Mouse (Mus musculus): ENCODE results near the gene Gsk3b. TPM values are rescaled to one million over a fixed set of nuclear protein-coding genes. Genes with fewer than 3 reads are reported as not detected.

Gene Gsk3b
- polyA plus RNA-seq, 1 experiment from 2014 or later: 55.3 TPM

DNA sequence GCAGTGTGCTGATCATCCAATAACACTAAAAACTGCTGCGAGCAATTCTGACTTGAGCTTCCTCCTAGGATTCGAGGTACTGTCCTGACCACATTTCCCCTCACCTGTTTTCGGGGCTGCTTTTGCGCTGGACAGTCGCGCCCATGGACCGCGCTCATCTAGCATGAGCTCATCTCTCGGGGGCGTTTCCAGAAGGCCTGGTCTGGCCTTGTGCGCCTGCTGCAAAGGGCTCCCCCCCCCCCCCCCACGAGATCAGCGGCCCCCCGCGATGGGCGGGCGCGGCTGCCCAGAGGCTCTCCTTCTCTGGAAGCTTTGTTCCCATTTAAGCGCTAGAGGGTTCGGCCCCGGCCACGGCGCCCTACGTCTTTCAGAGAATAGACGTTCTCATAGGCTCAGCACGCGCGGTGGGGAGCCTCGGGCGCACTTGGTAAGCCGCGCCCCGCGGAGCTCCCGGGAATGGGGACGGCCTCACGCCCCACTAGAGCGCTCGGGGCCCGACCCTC is 624 bp upstream of the Gsk3b start:
- H3K36me3 ChIP-seq: no peaks in the 10 kb centered on the region
- 0% methylated on average over 38 of the region's 40 CpGs for WGBS
- H3K4me3 ChIP-seq: peak overlapping the region; percentile 83
- H3K4me2 ChIP-seq: peak overlapping the region; percentile 66
- H3K9me3 ChIP-seq: no peaks in the 10 kb centered on the region
- ATAC-seq (ENCODE audit: insufficient number of reproducible peaks, low FRiP score, low TSS enrichment, low read depth): peak; percentile 3
- no peaks in the 10 kb centered on the region for H3K27me3 ChIP-seq
- peak overlapping the region; percentile 89 for H3K9ac ChIP-seq
- H3K4me1 ChIP-seq: peaks cover 11% of the 10 kb centered on the region
- H3K27ac ChIP-seq: peak overlapping the region; percentile 100

DNA sequence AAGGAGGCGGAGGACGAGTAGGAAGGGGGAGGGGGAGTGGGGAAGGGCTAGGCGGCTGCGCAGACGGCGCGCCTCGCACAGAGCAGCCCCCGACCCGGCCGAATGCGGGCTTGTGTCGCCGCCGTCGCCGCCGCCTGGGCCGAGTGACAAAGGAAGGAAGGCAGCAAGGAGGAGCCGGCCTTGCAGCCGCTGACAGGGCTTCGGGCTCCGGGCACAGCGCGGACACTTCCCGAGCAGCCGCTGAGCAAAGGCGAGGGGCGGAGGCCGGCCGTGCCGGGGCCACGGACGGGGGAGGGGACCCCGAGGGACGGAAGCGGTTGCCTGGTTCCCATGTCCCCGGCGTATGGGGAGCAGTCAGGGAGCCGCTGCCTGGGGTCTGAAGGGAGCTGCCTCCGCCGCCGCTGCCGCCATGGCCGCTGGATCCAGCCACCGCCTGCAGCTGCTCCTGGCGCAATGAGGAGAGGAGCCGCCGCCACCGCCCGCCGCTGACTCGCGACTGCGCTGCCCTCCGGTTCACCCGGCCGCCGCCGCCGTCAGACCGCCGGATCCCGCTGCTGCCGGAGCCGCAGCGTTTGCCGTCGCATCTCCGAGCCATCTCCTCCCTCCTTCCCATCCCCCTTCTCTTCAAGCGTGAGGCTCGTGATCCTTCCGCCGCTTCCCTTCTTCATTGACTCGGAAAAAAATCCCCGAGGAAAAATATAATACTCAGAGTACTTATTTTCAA is 808 bp downstream of the Gsk3b start:
- Histone ChIP-seq H3K27me3 (no peaks in the 10 kb centered on the region), H3K9me3 (no peaks in the 10 kb centered on the region)

DNA sequence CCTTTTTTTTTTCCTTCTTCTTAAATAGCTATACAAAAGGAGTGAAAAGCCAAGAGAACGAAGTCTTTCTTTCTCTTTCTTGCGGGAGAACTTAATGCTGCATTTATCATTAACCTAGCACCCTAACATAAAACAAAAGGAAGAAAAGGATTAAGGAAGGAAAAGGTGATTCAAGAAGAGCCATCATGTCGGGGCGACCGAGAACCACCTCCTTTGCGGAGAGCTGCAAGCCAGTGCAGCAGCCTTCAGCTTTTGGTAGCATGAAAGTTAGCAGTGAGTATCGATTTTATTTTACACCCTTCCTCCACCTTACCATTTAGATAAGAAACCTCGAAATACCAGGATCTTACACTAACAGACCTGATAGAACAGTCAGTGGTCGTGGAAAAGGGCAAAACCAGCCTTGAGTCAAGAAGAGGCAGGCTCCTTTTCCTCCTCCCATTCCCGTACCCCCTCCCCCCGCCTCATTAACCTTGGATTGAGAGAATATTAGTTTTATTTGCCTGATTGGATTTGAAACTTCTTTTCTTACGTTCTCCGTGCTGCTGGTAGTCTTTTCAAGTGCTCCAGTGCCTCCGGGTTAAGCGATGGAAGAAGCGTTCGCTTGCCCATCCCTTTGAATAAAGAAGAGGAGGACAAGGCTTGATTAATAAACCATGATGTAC is 1.7 kb downstream of the Gsk3b start:
- no peaks in the 10 kb centered on the region for H3K27me3 ChIP-seq
- ATAC-seq (ENCODE audit: insufficient number of reproducible peaks, low FRiP score, low TSS enrichment, low read depth): no peak
- H3K4me3 ChIP-seq: peak overlapping the region; percentile 83
- peak overlapping the region; percentile 62 for H3K4me2 ChIP-seq
- WGBS: under 1% methylated on average over 17 of the region's 17 CpGs
- H3K27ac ChIP-seq: peak overlapping the region; percentile 43
- H3K4me1 ChIP-seq: peaks cover 18% of the 10 kb centered on the region
- H3K36me3 ChIP-seq: no peaks in the 10 kb centered on the region
- H3K9ac ChIP-seq: peak overlapping the region; percentile 91
- no peaks in the 10 kb centered on the region for H3K9me3 ChIP-seq

More for the DNA sequence above, 808 bp downstream of the Gsk3b start:
- H3K27ac ChIP-seq: peak overlapping the region; percentile 99
- H3K4me1 ChIP-seq: peaks cover 11% of the 10 kb centered on the region
- H3K4me2 ChIP-seq: peak overlapping the region; percentile 62
- H3K4me3 ChIP-seq: peak overlapping the region; percentile 83
- H3K36me3 ChIP-seq: no peaks in the 10 kb centered on the region
- under 1% methylated on average over 57 of the region's 76 CpGs for WGBS
- no peak for ATAC-seq (ENCODE audit: insufficient number of reproducible peaks, low FRiP score, low TSS enrichment, low read depth)
- peak overlapping the region; percentile 91 for H3K9ac ChIP-seq

DNA sequence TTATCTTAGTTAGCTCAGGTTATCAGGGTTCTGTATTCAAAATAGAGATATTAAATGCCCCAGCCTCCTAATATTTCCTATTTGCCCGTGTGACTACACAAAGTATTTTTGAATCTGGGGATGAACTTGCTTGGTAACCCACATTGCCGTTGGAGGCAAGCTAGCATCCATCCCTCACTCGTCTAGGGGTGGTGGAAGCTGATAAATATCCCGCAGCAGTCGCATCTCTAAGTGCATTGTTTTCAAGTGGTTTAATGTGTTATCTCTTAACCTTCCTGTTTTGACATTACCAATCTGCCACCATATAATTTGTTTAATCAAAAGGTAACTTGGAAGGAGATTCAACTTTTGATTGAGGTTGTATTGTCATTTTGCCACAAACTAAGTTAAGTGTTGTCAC is 2.2 kb downstream of the Gsk3b start:
- Histone ChIP-seq H3K4me3 (peak overlapping the region; percentile 83), H3K4me1 (peaks cover 24% of the 10 kb centered on the region), H3K27me3 (no peaks in the 10 kb centered on the region), H3K36me3 (no peaks in the 10 kb centered on the region), H3K9me3 (no peaks in the 10 kb centered on the region), H3K9ac (peak overlapping the region; percentile 91), H3K4me2 (peak overlapping the region; percentile 62), H3K27ac (no peak overlapping the region)
- WGBS: under 1% methylated on average over 5 of the region's 5 CpGs
- no peak for ATAC-seq (ENCODE audit: insufficient number of reproducible peaks, low FRiP score, low TSS enrichment, low read depth)

DNA sequence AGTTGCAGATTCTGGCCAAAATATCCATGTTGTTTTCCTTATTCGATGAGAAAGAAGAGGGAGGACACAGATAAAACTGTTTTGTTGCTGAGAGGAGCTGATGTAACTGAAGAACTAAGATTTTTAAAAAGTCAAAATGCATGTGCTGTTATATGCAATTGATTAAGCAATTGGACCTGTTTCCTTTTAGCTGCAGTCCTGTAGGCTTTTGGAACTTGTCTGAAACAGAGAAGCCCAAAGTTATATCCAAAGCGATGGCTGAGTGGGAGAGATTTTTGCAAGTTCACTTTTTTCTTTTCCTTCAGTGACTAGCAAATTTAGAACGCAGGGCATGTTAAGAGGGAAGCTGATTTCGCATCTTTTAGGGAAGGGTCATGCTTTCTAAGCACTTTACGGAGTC is 2.9 kb downstream of the Gsk3b start:
- Histone ChIP-seq H3K9ac (no peak overlapping the region; the same call in 1 of the 2 replicates), H3K27me3 (no peaks in the 10 kb centered on the region), H3K4me3 (peak overlapping the region; percentile 83), H3K9me3 (no peaks in the 10 kb centered on the region), H3K36me3 (no peaks in the 10 kb centered on the region), H3K4me1 (peaks cover 24% of the 10 kb centered on the region), H3K27ac (no peak overlapping the region), H3K4me2 (peak overlapping the region; percentile 62)
- no peak for ATAC-seq (ENCODE audit: insufficient number of reproducible peaks, low FRiP score, low TSS enrichment, low read depth)
- WGBS: 13% methylated on average over 5 of the region's 5 CpGs

DNA sequence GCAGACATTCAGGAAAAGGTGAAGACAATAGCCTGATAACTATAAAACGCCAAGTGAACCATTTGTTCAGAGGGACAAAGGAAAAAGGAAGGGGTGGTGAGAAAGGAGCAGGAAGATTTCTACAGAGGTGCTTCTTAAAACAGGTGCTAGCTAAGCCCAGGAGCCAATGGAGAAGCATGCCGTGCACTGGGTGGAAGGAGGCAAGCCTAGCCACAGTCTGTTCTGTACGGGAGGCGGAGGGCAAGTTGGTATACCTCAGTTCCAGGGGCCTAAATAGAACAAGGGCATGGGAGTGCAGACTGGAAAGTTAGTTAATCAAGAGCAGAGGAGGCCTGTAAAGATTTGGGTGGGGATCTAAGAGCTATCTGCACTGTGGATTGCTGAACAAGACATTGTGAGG is 3.8 kb downstream of the Gsk3b start:
- Histone ChIP-seq H3K9ac (0 out of 2 replicates have a peak overlapping the region, but pooled peaks have one; percentile 3), H3K27ac (peak overlapping the region; percentile 3), H3K27me3 (no peaks in the 10 kb centered on the region), H3K4me1 (peaks cover 18% of the 10 kb centered on the region), H3K36me3 (no peaks in the 10 kb centered on the region), H3K4me3 (peak overlapping the region; percentile 36), H3K4me2 (peak overlapping the region; percentile 62), H3K9me3 (no peaks in the 10 kb centered on the region)
- no peak for ATAC-seq (ENCODE audit: insufficient number of reproducible peaks, low FRiP score, low TSS enrichment, low read depth)
- 5% methylated on average over 4 of the region's 4 CpGs for WGBS

DNA sequence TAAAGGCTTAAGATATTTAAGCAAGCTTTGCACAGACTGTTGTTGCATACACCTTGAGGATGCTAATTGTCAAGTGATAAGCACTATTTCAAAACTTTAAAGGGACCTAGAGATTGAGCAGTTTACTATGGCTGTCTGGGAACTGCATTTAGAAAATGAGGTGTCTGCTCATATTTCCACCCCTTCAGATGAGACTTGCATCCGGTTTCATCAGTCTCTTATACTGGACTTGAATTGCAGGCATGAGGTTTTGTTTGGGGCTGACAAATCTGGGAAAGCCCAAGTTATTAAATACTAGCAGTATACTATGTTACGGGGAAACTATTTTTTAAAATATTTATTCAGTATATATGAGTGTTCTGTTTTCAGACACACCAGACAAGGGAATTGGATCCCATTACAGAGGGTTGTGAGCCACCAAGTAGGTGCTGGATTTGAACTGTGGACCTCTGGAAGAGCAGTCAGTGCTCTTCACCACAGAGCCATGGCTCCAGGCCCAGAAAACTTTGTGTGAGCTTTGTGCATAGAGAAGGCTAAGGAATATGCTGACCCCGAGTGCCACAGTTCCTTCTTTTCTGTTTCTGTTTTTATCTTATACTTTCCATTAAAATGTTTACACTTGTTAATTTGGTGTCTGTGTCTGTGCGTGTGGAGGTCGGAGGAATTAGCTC is 6.5 kb downstream of the Gsk3b start:
- peaks cover 17% of the 10 kb centered on the region for H3K4me1 ChIP-seq
- no peaks in the 10 kb centered on the region for H3K27me3 ChIP-seq
- no peaks in the 10 kb centered on the region for H3K9me3 ChIP-seq
- no peak overlapping the region; the same call in 1 of the 2 replicates for H3K27ac ChIP-seq
- no peak overlapping the region for H3K4me2 ChIP-seq
- H3K36me3 ChIP-seq: peaks cover 6% of the 10 kb centered on the region
- H3K4me3 ChIP-seq: no peak overlapping the region
- 63% methylated on average over 5 of the region's 5 CpGs for WGBS
- no peak overlapping the region for H3K9ac ChIP-seq
- no peak for ATAC-seq (ENCODE audit: insufficient number of reproducible peaks, low FRiP score, low TSS enrichment, low read depth)

DNA sequence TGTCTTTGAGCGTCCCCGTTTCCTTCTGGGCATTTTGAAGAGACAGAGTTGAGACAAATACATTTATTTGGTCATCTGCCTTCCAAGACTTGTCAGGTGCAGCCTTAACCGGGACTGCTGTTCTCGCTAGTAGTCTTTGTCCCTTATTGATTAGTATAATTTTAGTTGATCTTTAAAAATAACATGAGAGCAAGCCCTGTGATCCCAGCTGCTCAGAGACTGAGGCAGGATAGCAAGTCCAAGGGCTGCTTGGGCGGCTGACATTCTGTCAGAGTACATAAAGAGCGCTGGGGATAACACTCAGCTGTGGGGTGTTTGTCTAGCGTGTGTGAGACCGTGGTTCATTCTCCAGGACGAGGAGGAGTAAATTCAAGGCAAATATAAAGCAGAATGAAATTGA is 8.7 kb downstream of the Gsk3b start:
- H3K4me3 ChIP-seq: no peak overlapping the region
- no peaks in the 10 kb centered on the region for H3K9me3 ChIP-seq
- no peak overlapping the region for H3K27ac ChIP-seq
- H3K27me3 ChIP-seq: no peaks in the 10 kb centered on the region
- H3K9ac ChIP-seq: no peak overlapping the region
- peaks cover 13% of the 10 kb centered on the region for H3K36me3 ChIP-seq
- ATAC-seq (ENCODE audit: insufficient number of reproducible peaks, low FRiP score, low TSS enrichment, low read depth): no peak
- no peak overlapping the region for H3K4me2 ChIP-seq
- peaks cover 17% of the 10 kb centered on the region for H3K4me1 ChIP-seq
- WGBS: 86% methylated on average over 9 of the region's 9 CpGs

DNA sequence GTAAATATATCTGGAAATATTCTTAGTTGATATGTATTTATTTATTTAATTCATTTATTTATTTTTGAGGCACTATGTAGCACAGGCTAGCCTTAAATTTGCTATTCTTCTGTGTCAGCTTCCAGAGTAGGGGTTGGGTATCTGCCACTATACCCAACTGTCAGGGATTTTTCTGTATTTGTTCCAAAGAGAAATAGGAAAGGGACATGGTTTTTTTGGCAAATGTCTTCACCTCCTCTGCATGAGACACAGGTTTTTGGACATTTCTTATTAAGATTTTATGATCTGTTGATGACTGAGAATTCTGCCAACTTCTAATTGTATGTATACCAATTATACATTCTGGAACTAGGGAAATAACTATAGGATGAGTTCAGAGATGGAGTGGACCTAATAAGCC is 10.5 kb downstream of the Gsk3b start:
- no peak overlapping the region for H3K27ac ChIP-seq
- no peak overlapping the region for H3K4me3 ChIP-seq
- H3K27me3 ChIP-seq: no peaks in the 10 kb centered on the region
- H3K36me3 ChIP-seq: peaks cover 13% of the 10 kb centered on the region
- H3K4me1 ChIP-seq: peaks cover 12% of the 10 kb centered on the region
- H3K4me2 ChIP-seq: no peak overlapping the region
- no peak for ATAC-seq (ENCODE audit: insufficient number of reproducible peaks, low FRiP score, low TSS enrichment, low read depth)
- no peaks in the 10 kb centered on the region for H3K9me3 ChIP-seq
- no peak overlapping the region for H3K9ac ChIP-seq

DNA sequence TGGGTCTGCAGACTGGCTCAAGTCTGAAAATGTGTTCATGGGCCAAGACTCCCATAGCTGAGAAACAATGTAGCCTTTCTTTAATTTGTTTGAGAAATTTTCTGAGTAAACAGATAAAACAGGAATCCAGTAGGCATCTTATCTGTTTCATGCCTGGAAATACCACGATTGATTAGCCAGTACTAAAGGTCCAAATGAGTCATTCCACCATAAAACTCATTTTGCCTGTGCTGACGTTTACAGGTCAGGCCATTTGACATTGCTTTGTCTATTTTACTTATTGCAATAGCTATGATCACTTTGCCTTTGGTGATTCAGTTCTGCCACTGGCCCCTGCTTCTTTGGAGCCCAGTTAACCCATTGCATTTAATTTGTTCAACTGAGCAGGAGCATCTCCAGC is 11.8 kb downstream of the Gsk3b start:
- H3K36me3 ChIP-seq: peaks cover 13% of the 10 kb centered on the region
- H3K27ac ChIP-seq: no peak overlapping the region
- no peaks in the 10 kb centered on the region for H3K27me3 ChIP-seq
- no peak overlapping the region for H3K4me2 ChIP-seq
- ATAC-seq (ENCODE audit: insufficient number of reproducible peaks, low FRiP score, low TSS enrichment, low read depth): no peak
- no peak overlapping the region for H3K9ac ChIP-seq
- WGBS: 74% methylated on average over 2 of the region's 2 CpGs
- peaks cover 5% of the 10 kb centered on the region for H3K4me1 ChIP-seq
- H3K4me3 ChIP-seq: no peak overlapping the region
- H3K9me3 ChIP-seq: no peaks in the 10 kb centered on the region

DNA sequence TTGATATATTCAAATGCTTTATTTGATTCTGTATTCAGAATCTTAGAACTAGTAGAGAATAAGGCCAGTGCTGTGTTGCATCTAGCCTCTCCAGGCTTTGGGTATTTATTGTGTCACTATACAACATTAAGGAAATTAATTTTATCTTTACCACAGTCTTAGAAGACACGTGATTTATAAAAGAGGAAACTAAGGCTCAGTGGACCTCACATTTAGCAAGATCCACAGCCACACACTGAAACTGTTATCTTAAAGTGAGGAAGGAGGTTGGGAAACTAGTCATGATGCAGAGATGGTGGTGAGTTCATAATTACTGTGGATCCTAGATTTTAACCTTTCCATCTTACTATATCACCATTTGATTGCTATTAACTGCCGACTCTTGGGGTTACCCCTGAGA is 16.7 kb downstream of the Gsk3b start:
- no peak overlapping the region for H3K4me3 ChIP-seq
- H3K27me3 ChIP-seq: no peaks in the 10 kb centered on the region
- H3K4me1 ChIP-seq: no peaks in the 10 kb centered on the region
- H3K4me2 ChIP-seq: no peak overlapping the region
- no peak for ATAC-seq (ENCODE audit: insufficient number of reproducible peaks, low FRiP score, low TSS enrichment, low read depth)
- peaks cover 6% of the 10 kb centered on the region; the same call in 1 of the 2 replicates for H3K36me3 ChIP-seq
- H3K9ac ChIP-seq: no peak overlapping the region
- 86% methylated on average over 2 of the region's 2 CpGs for WGBS
- H3K27ac ChIP-seq: no peak overlapping the region
- no peaks in the 10 kb centered on the region for H3K9me3 ChIP-seq

DNA sequence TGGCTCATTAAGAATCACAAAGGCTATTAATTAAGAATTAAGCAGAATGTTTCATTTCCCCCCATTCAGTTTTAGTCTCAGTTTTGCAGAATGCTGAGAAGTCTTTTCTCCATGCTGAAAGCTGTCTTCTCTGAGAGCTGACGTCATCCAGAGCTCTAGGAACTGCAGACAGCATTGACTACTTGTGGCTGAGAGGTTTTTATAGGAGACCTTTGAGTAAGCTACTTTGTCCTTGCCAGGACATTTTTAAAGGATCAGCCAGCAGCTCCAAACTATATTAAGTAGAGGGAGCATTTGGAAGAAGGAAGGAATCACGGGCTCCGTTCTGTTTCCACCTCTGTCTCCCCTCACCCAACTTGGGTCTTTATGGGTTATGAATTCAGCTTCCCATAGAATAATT is 17.7 kb downstream of the Gsk3b start:
- no peak overlapping the region for H3K9ac ChIP-seq
- H3K27me3 ChIP-seq: no peaks in the 10 kb centered on the region
- 63% methylated on average over 3 of the region's 3 CpGs for WGBS
- no peaks in the 10 kb centered on the region for H3K9me3 ChIP-seq
- no peak for ATAC-seq (ENCODE audit: insufficient number of reproducible peaks, low FRiP score, low TSS enrichment, low read depth)
- H3K4me2 ChIP-seq: no peak overlapping the region
- no peak overlapping the region for H3K27ac ChIP-seq
- 0 out of 2 replicates have a peak, but pooled peaks cover 3% of the 10 kb centered on the region for H3K36me3 ChIP-seq
- no peaks in the 10 kb centered on the region for H3K4me1 ChIP-seq
- H3K4me3 ChIP-seq: no peak overlapping the region

Data from limb, embryonic 15.5 days (tissue).